Mouse (Mus musculus) adipose tissue, adult 10 weeks (tissue): ENCODE data around the gene Armc5. TPM values are rescaled to one million over a fixed set of nuclear protein-coding genes. Genes with fewer than 3 reads are reported as not detected.

Source experiments
- polyA plus RNA-seq: library from polyadenylated mRNA; stranded (reverse); fragments of 350-450 nt; fragmentation: Illumina TruSeq; extraction: RNeasy Lipid Tissue Mini Kit (QIAGEN cat#74804); gene quantifications from one replicate; pipeline ENCODE4 v1.2.3, GENCODE M21; 2014; ENCODE audit warnings: low read depth, low replicate concordance

Gene Armc5
- polyA plus RNA-seq, result 9.3 TPM

GRCm38 (mm10) chr7:128236856-128237592, at the start of gene Armc5:
Gene Armc5 (plus strand): TSS chr7:128237342.

GRCm38 (mm10) chr7:128206152-128206551, 31.0 kb upstream of the Armc5 start, which contains the start of gene Cox6a2:
Gene Cox6a2 (minus strand): TSS chr7:128206387.

GRCm38 (mm10) chr7:128237927-128238778, 1.0 kb downstream of the Armc5 start, which contains the start of gene 9130023H24Rik:
Gene 9130023H24Rik (minus strand): TSS chr7:128238031.

GRCm38 (mm10) chr7:128246496-128247391, 9.6 kb downstream of the Armc5 start, which contains the start of gene Tgfb1i1:
Gene Tgfb1i1 (plus strand): TSS chr7:128246812.

GRCm38 (mm10) chr7:128265411-128265810, 28.3 kb downstream of the Armc5 start, which contains the start of gene Slc5a2:
Gene Slc5a2 (plus strand): TSS chr7:128265657.

Other genes with a start within 250 kb of the Armc5 start
- gene Pycard, start 243.5 kb upstream of the Armc5 start, polyA plus RNA-seq, result 32.7 TPM
- 0.87 TPM for gene Trim72, start 233.4 kb upstream of the Armc5 start, polyA plus RNA-seq
- 13.7 TPM for gene Itgam, start 174.7 kb upstream of the Armc5 start, polyA plus RNA-seq
- 0.06 TPM for gene Gm49368, start 174.7 kb upstream of the Armc5 start, polyA plus RNA-seq
- gene Itgax, start 107.8 kb upstream of the Armc5 start, polyA plus RNA-seq, result 3.2 TPM
- gene Itgad, start 83.0 kb upstream of the Armc5 start, polyA plus RNA-seq, result 0.22 TPM
- gene Cox6a2, start 31.0 kb upstream of the Armc5 start, polyA plus RNA-seq, result not detected
- gene 9130023H24Rik, start 689 bp downstream of the Armc5 start, polyA plus RNA-seq, result 6.0 TPM
- 34.5 TPM for gene Tgfb1i1, start 9.5 kb downstream of the Armc5 start, polyA plus RNA-seq
- gene Slc5a2, start 28.3 kb downstream of the Armc5 start, polyA plus RNA-seq, result not detected
- 29.3 TPM for gene BC017158, start 60.8 kb downstream of the Armc5 start, polyA plus RNA-seq
- gene Rgs10, start 181.4 kb downstream of the Armc5 start, polyA plus RNA-seq, result 23.0 TPM
- gene Tial1, start 224.4 kb downstream of the Armc5 start, polyA plus RNA-seq, result 57.9 TPM